Mouse (Mus musculus) erythroblast, embryonic 14.5 days (primary cell): ENCODE measurements around the gene Cblc.

Experiments
- GATA1 ChIP-seq: IDR thresholded peaks from 2 replicates; pipeline ENCODE4 v1.6.1; 2012; ENCODE audit warnings: low read length, inconsistent platforms, mixed read lengths
- TAL1 ChIP-seq: IDR thresholded peaks from 3 replicates; pipeline ENCODE4 v1.6.1; 2012; ENCODE audit warnings: low read length, inconsistent platforms, mixed read lengths

DNA sequence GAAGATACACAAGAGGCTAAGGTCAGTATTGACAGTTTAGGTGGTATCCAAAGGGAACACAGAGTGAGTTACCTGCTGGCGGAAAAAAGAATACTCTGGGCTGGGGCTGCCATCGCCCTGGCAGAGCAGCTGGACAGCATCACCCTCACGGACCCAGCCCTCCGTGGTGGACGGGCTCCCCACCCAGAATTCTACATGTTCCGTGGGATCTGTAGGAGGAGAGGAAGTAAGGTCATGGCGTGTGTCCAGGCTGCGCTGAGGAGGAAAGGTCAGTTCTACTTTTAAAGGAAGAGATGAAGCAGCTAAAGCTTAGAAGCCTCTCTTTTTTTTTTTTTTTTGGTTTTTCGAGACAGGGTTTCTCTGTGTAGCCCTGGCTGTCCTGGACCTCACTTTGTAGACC, 32.0 kb downstream of the Cblc start:
- TF ChIP-seq GATA1, result no peak
- TF ChIP-seq TAL1, result no peak
